Mouse (Mus musculus): ENCODE data around the gene Dis3l2.

GRCm38 (mm10) chr1:86925776-86926175 lies 222.2 kb downstream of the Dis3l2 start:
- no peak for TF ChIP-seq CTCF (IDR thresholded peaks at IDR 0.05; ENCODE audit: low read depth, low read length)
- no peak for TF ChIP-seq GATA1 (IDR thresholded peaks at IDR 0.05; ENCODE audit: borderline replicate concordance, low read length)

All from G1E (cell line).